Mouse (Mus musculus) limb, embryonic 13.5 days (tissue): Measurements from ENCODE around the gene Olfr1212. TPM values are rescaled to one million over a fixed set of nuclear protein-coding genes. Genes with fewer than 3 reads are reported as not detected.

Experiments used
- ATAC-seq: fragments of 200-750 bp; cut with Nextera tagmentation; 2 replicates; pipeline ENCODE4 v1.8.0; 2017; ENCODE audit warnings: low read depth, moderate number of reproducible peaks, moderate TSS enrichment; ENCODE audit not compliant: low FRiP score
- H3K27ac ChIP-seq: fragments of 300-500 bp; sonication (generic); 2 replicates; pipeline ENCODE4 v1.5.1; 2015; ENCODE audit warnings: inconsistent platforms, mild to moderate bottlenecking, moderate library complexity
- H3K27me3 ChIP-seq: fragments of 300-500 bp; sonication (generic); 2 replicates; pipeline ENCODE4 v1.6.1; 2015; ENCODE audit warnings: mild to moderate bottlenecking, inconsistent platforms
- H3K36me3 ChIP-seq: fragments of 300-500 bp; sonication (generic); 2 replicates; pipeline ENCODE4 v1.6.1; 2015; ENCODE audit warnings: inconsistent platforms, mild to moderate bottlenecking, moderate library complexity
- H3K4me1 ChIP-seq: fragments of 300-500 bp; sonication (generic); 2 replicates; pipeline ENCODE4 v1.6.1; 2015; ENCODE audit warnings: inconsistent platforms
- H3K4me2 ChIP-seq: fragments of 300-500 bp; sonication (generic); replicated peaks from 2 replicates; pipeline ENCODE4 v1.6.1; 2015; ENCODE audit warnings: inconsistent platforms, mild to moderate bottlenecking, moderate library complexity
- H3K4me3 ChIP-seq: fragments of 300-500 bp; sonication (generic); 2 replicates; pipeline ENCODE4 v1.5.1; 2015; ENCODE audit warnings: moderate library complexity, mild to moderate bottlenecking, inconsistent platforms
- H3K9ac ChIP-seq: fragments of 300-500 bp; sonication (generic); 2 replicates; pipeline ENCODE4 v1.6.1; 2015; ENCODE audit warnings: mild to moderate bottlenecking, inconsistent platforms
- H3K9me3 ChIP-seq: fragments of 300-500 bp; sonication (generic); 2 replicates; pipeline ENCODE4 v1.6.1; 2016; ENCODE audit warnings: inconsistent platforms
- WGBS: fragments of 180-500 bp; shearing (Covaris S2); methylation state at CpG from one replicate; pipeline ENCODE4 v1.1.7; 2015; 5-methylcytosine and 5-hydroxymethylcytosine counted together
- polyA plus RNA-seq: library from polyadenylated mRNA; unstranded; fragments of >200 nt; fragmentation: Nextera tagmentation; extraction: Ambion mirVana; gene quantifications from 2 replicates; pipeline ENCODE4 v1.2.1, GENCODE M21; 2015

Olfr1212 gene
- not detected in 2 replicates for polyA plus RNA-seq

DNA sequence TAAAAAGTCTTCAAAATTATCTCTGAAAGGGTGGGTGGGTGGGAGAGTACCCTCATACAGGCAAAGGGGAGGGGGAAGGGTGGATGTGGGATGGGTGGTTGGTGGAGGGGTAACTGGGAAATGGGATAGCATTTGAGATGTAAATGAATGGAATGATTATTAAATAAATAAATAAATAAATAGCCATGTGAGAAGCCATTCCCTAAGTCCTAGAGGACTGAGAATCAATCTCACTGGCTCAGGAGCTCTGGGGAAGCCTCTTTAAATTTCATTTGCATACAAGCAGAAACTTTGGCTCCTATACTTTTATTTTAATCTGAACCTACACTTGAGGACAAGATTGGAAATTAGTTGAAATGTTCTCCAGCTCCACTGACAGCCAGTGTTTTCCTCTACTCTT is at the start of gene Olfr1212:
Gene Olfr1212, plus strand, starts transcription at position 301 of the 400 bp plus-strand sequence.
- no peak for ATAC-seq
- no peak within 1 kb of the TSS for H3K4me3 ChIP-seq
- H3K27ac ChIP-seq: no peak within 1 kb of the TSS
- H3K9ac ChIP-seq: no peak within 1 kb of the TSS
- H3K36me3 ChIP-seq: no peaks in the 10 kb centered on the region
- no peaks in the 10 kb centered on the region for H3K4me1 ChIP-seq
- H3K4me2 ChIP-seq: no peak within 1 kb of the TSS
- no peaks in the 10 kb centered on the region for H3K9me3 ChIP-seq
- H3K27me3 ChIP-seq: no peaks in the 10 kb centered on the region

GRCm38 (mm10) chr2:88915057-88915456 is 38.7 kb upstream of the Olfr1212 start, which contains the start of gene Olfr1209:
Gene Olfr1209, minus strand, starts transcription at chr2:88915157.
- WGBS: 87% methylated on average over 3 of the region's 3 CpGs
- no peaks in the 10 kb centered on the region for H3K36me3 ChIP-seq
- no peak within 1 kb of the TSS for H3K4me3 ChIP-seq
- no peak within 1 kb of the TSS for H3K9ac ChIP-seq
- no peak within 1 kb of the TSS for H3K27ac ChIP-seq
- no peaks in the 10 kb centered on the region for H3K4me1 ChIP-seq
- no peaks in the 10 kb centered on the region for H3K9me3 ChIP-seq
- H3K27me3 ChIP-seq: no peaks in the 10 kb centered on the region
- ATAC-seq: no peak
- H3K4me2 ChIP-seq: no peak within 1 kb of the TSS

- ATAC-seq: no peak
- no peaks in the 10 kb centered on the region for H3K36me3 ChIP-seq
- H3K4me3 ChIP-seq: no peak within 1 kb of the TSS
- H3K27ac ChIP-seq: no peak within 1 kb of the TSS
- H3K27me3 ChIP-seq: no peaks in the 10 kb centered on the region
- no peak within 1 kb of the TSS for H3K9ac ChIP-seq
- 91% methylated on average over 1 of the region's 1 CpGs for WGBS
- no peak within 1 kb of the TSS for H3K4me2 ChIP-seq
- H3K9me3 ChIP-seq: no peaks in the 10 kb centered on the region
- no peaks in the 10 kb centered on the region for H3K4me1 ChIP-seq
These were observed 15.8 kb upstream of the Olfr1212 start, which contains the start of gene Olfr1211 for GRCm38 (mm10) chr2:88938011-88938410. Gene Olfr1211, minus strand, starts transcription at chr2:88938111.

- no peaks in the 10 kb centered on the region for H3K36me3 ChIP-seq
- no peak within 1 kb of the TSS for H3K9ac ChIP-seq
- H3K27ac ChIP-seq: no peak within 1 kb of the TSS
- 77% methylated on average over 1 of the region's 1 CpGs for WGBS
- ATAC-seq: no peak
- no peaks in the 10 kb centered on the region for H3K4me1 ChIP-seq
- no peak within 1 kb of the TSS for H3K4me2 ChIP-seq
- H3K9me3 ChIP-seq: no peaks in the 10 kb centered on the region
- H3K4me3 ChIP-seq: no peak within 1 kb of the TSS
- H3K27me3 ChIP-seq: no peaks in the 10 kb centered on the region
These were observed 26.4 kb downstream of the Olfr1212 start, which contains the start of gene Gm13762 for GRCm38 (mm10) chr2:88980181-88980580. Gene Gm13762, minus strand, starts transcription at chr2:88980281.

DNA sequence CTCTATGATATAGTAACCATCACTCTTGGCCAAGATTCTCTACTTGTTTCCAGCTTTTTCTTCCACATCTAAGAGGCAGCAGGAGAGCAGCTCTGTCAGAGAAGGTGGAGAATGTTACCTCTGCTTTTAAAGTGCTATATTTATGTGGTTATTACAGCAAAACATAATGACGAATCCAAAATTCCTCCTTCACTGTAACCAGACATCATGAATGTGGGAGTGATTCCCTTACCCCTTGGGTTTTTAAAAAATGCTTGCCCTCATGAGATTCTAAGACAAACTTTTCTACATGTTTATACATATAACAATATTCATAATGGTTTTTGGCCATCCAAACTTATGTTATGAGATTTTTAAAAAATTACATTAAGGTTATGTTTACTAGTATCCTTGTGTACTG is 38.8 kb downstream of the Olfr1212 start, which contains the start of gene Olfr1214:
Gene Olfr1214, minus strand, starts transcription at position 101 of the 400 bp plus-strand sequence.
- 80% methylated on average over 1 of the region's 1 CpGs for WGBS
- H3K4me1 ChIP-seq: no peaks in the 10 kb centered on the region
- no peak for ATAC-seq
- H3K9me3 ChIP-seq: no peaks in the 10 kb centered on the region
- H3K4me2 ChIP-seq: no peak within 1 kb of the TSS
- no peaks in the 10 kb centered on the region for H3K27me3 ChIP-seq
- no peak within 1 kb of the TSS for H3K27ac ChIP-seq
- H3K4me3 ChIP-seq: no peak within 1 kb of the TSS
- H3K9ac ChIP-seq: no peak within 1 kb of the TSS
- no peaks in the 10 kb centered on the region for H3K36me3 ChIP-seq

DNA sequence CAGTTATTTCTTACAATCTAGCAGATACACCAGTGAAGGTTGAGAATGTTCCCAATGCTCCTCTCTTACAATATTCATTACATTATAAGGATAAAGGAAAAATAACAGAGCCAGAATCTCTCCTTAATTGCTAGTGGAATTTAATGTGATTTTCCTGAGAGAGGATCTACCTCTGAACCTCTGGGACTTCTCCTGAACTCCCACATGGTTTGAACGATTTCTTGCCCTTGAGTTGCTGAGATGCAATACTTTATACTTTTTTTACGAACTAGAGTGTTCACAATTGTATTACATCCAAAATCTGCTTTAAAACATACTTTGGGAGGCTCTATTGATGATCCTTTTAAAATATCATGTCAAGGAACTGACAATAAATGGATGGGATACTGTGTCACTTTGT is 53.1 kb downstream of the Olfr1212 start, which contains the start of gene Olfr1215:
Gene Olfr1215, minus strand, starts transcription at position 101 of the 400 bp plus-strand sequence.
- 79% methylated on average over 2 of the region's 2 CpGs for WGBS
- no peak within 1 kb of the TSS for H3K4me3 ChIP-seq
- no peak within 1 kb of the TSS for H3K9ac ChIP-seq
- no peak within 1 kb of the TSS for H3K4me2 ChIP-seq
- no peaks in the 10 kb centered on the region for H3K27me3 ChIP-seq
- no peak within 1 kb of the TSS for H3K27ac ChIP-seq
- ATAC-seq: no peak
- H3K4me1 ChIP-seq: no peaks in the 10 kb centered on the region
- H3K9me3 ChIP-seq: no peaks in the 10 kb centered on the region
- H3K36me3 ChIP-seq: no peaks in the 10 kb centered on the region

Other genes with a start within 250 kb of the Olfr1212 start
- gene Olfr1196, start 249.4 kb upstream of the Olfr1212 start, polyA plus RNA-seq: not detected in 2 replicates
- not detected in 2 replicates for gene Olfr1197, start 221.6 kb upstream of the Olfr1212 start, polyA plus RNA-seq
- gene Olfr1198, start 202.6 kb upstream of the Olfr1212 start, polyA plus RNA-seq: not detected in 2 replicates
- gene Olfr1199, start 193.5 kb upstream of the Olfr1212 start, polyA plus RNA-seq: not detected in 2 replicates
- gene Olfr1200, start 183.5 kb upstream of the Olfr1212 start, polyA plus RNA-seq: not detected in 2 replicates
- not detected in 2 replicates for gene Olfr1201, start 160.9 kb upstream of the Olfr1212 start, polyA plus RNA-seq
- 0.04 TPM in 1 of 2 replicates, not detected in the other for gene Olfr1202, start 139.5 kb upstream of the Olfr1212 start, polyA plus RNA-seq
- gene Olfr1205, start 124.2 kb upstream of the Olfr1212 start, polyA plus RNA-seq: not detected in 2 replicates
- not detected in 2 replicates for gene Olfr1204, start 104.7 kb upstream of the Olfr1212 start, polyA plus RNA-seq
- not detected in 2 replicates for gene Olfr1206, start 90.7 kb upstream of the Olfr1212 start, polyA plus RNA-seq
- gene Olfr1208, start 51.7 kb upstream of the Olfr1212 start, polyA plus RNA-seq: not detected in 2 replicates
- not detected in 2 replicates for gene Olfr1209, start 38.8 kb upstream of the Olfr1212 start, polyA plus RNA-seq
- not detected in 2 replicates for gene Olfr1211, start 15.9 kb upstream of the Olfr1212 start, polyA plus RNA-seq
- gene Gm13762, start 26.3 kb downstream of the Olfr1212 start, polyA plus RNA-seq: not detected in 2 replicates
- not detected in 2 replicates for gene Olfr1214, start 38.7 kb downstream of the Olfr1212 start, polyA plus RNA-seq
- not detected in 2 replicates for gene Olfr1215, start 53.0 kb downstream of the Olfr1212 start, polyA plus RNA-seq
- gene Olfr1216, start 64.4 kb downstream of the Olfr1212 start, polyA plus RNA-seq: not detected in 2 replicates
- not detected in 2 replicates for gene Olfr1217, start 78.1 kb downstream of the Olfr1212 start, polyA plus RNA-seq
- gene Olfr1218, start 107.2 kb downstream of the Olfr1212 start, polyA plus RNA-seq: not detected in 2 replicates
- gene Olfr1219, start 129.5 kb downstream of the Olfr1212 start, polyA plus RNA-seq: not detected in 2 replicates
- gene Olfr1220, start 152.9 kb downstream of the Olfr1212 start, polyA plus RNA-seq: not detected in 2 replicates
- gene Olfr1221, start 163.3 kb downstream of the Olfr1212 start, polyA plus RNA-seq: not detected in 2 replicates
- not detected in 2 replicates for gene Olfr1222, start 179.1 kb downstream of the Olfr1212 start, polyA plus RNA-seq
- gene Olfr1223, start 197.6 kb downstream of the Olfr1212 start, polyA plus RNA-seq: not detected in 2 replicates
- gene Olfr1224-ps1, start 210.1 kb downstream of the Olfr1212 start, polyA plus RNA-seq: not detected in 2 replicates
- gene Olfr1225, start 220.7 kb downstream of the Olfr1212 start, polyA plus RNA-seq: not detected in 2 replicates
- not detected in 2 replicates for gene Olfr1226, start 246.1 kb downstream of the Olfr1212 start, polyA plus RNA-seq